Mouse (Mus musculus) spleen, adult 2 months (tissue): ENCODE data around the gene Apba2.

ENCODE experiments used
- CTCF ChIP-seq: fragments of 200-500 bp; IDR thresholded peaks from 2 replicates; pipeline ENCODE4 v1.5.1; 2011; ENCODE audit warnings: mild to moderate bottlenecking, inconsistent platforms; ENCODE audit not compliant: insufficient read depth, insufficient read length, insufficient replicate concordance; ENCODE audit errors: extremely low read depth
- POLR2A ChIP-seq: fragments of 200-500 bp; IDR thresholded peaks from 2 replicates; pipeline ENCODE4 v1.6.1; 2011; ENCODE audit warnings: low read depth, low read length, inconsistent platforms

DNA sequence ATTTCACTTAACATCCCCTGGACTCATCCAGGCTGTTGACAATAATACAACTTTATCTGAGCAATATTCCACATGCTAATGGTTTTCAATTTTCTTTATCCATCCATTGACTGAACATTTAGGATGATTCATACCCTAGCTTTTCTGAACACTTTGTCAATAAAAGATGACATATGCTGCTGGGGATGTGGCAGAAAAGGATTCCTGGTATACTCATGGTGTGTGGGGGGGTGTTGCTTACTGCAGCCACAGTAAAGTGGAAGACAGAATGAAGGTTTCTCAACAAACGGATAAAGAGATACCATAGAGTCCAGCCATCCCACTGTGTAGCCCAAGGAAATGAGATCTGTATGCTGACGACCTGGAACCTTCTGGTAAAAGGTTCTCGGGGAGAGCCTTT is 150.5 kb downstream of the Apba2 start:
- TF ChIP-seq CTCF, result no peak
- TF ChIP-seq POLR2A, result no peak
